Mouse (Mus musculus) right cerebral cortex, adult 2 months (tissue): ENCODE measurements around the gene Htr1f.
A peak's percentile ranks its signal among the peaks of the same experiment; 100 is the strongest.
"Not testable (repeated sequence)": the region's sequence is repeated elsewhere in the genome, so short reads cannot be mapped to it uniquely, and the experiment has no call there.

ENCODE experiments used
- DNase-seq, 2 experiments: peaks; one replicate each; pipeline ENCODE4 v3.0.0; 2021 to 2022; ENCODE audit warnings: low spot score in 2 of 2

Htr1f gene

DNA sequence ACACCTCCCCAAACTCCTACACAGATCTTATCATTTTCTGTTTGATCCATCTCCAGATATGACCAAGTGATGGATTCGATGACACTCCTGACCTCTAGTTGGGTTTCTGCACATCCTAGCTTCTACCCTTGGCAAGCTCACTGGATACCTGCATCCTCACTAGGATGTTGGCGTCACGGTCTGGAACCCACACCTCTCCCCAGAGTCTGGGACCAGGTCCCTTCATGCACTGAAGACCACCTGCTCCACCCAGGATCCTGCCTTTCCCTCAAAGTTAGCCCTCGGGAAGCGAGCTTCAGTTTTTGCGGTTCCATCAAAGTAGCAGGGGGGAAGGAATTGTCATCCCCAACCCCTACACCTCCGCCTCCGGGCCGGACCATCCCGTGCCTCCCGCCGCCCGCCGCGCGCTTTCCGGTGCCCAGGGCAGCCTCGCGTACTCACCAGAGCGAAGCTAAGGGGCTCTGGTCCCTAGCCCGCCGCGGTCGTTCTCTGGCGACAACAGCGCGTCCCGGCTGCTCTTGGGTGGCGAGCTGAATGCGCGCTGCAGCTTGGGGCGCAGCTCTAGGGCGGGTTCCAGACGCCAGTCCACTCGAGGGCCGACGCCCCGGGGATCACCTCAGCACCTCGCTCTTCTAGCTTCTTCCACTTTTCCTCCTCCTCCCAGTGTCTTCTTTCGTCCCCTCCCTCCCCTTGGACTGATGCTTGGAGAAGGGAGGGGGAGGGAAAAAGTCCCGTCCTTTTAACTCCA, at the start of gene Htr1f:
Gene Htr1f (minus strand): TSS at position 671 of the 748 bp plus-strand sequence.
- DNase-seq: no peak

DNA sequence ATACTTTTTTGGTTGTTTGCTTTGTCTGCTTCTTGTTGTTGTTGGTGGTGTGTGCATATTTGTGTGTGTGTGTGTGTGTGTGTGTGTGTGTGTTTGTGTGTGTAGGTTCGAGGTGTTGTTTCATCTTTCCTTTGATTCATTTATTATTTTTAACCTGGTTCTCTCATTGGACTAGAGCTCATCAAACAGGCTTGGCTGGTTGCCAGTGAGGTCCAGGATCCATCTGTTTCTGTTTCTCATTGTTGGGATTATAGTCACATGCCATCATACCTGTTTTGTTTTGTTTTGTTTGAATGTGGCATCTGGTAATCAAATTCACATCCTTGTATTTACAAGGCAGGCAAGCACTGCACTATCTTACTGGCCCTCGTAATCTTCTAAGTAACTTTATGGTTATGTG, 34.1 kb upstream of the Htr1f start:
- DNase-seq: no peak

DNA sequence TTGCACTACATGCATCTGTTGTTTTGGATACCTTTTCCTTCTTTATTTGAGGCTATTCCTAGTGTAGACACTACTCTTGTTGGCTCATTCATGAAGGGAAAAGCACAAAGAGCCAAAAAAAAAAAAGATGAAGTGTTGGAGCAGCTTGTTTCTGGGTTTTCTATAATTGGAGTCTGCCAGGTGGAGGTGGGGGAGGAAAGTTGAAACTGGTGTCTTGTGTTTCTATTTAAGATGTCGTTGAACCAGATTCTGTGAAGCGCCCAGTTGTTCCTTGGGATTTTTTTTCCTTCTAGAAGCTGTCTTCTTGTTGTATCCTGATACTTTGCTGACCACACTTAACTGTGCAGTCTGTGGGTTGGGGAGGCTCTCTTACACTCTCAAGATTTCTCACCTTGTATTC, 23.7 kb upstream of the Htr1f start:
- DNase-seq: peak; percentile 54 to 57

DNA sequence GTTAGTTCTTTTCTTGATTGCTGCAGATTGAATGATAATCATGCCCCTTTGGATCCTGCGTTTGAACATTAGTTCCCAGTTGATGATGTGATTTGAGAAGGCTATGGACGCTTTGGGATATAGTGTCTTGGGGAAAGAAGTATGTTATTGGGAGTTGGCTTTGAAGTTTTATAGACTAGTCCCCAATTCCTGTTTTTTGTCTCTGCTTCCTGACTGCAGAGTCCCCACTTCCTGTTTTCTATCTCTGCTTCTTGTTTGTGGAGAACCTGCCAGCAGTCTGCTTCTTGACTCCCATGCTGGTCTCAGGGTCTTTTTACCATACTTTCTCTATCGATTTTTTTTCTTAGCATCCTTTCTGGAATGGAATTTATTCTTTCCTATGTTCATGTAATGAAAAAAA, 22.2 kb upstream of the Htr1f start:
- no peak for DNase-seq

DNA sequence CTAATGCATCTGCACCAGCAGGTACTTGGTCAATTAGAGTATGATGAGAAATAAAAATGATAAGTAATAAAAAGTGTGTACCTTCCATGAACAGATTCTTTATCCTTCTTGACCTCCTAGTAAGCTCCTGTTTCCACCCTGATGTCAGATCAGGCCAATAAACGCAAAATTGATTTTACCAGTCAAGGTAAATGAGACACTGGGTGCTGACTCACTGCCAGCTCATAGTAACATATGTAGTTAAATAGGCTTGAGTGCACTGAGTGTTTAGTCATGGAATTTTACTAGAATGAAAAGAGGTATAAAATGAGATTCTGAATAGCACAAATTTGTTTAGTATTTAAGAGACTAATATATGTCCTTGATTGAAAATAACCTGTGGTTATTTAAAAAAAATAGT, 6.6 kb upstream of the Htr1f start:
- no peak for DNase-seq

DNA sequence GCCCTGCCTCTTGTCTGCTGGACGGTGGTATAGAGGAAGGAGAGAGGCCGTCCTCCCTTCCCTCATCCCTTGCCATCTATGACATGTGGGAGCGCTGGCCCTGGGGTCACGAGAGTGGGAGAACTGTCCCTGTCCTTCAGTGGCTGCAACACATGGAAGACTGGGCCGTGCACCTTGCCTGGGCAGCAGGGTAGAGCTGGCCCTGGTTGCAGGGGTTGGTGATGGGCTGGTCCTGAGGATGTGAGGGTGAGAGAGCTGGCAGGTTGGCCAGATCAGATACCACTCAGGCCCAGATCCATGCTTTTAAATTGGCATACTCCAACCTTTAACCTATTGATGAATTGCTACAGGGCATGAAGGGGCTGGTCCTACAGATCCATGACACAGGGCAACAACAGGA, 12.1 kb downstream of the Htr1f start:
- no peak for DNase-seq

DNA sequence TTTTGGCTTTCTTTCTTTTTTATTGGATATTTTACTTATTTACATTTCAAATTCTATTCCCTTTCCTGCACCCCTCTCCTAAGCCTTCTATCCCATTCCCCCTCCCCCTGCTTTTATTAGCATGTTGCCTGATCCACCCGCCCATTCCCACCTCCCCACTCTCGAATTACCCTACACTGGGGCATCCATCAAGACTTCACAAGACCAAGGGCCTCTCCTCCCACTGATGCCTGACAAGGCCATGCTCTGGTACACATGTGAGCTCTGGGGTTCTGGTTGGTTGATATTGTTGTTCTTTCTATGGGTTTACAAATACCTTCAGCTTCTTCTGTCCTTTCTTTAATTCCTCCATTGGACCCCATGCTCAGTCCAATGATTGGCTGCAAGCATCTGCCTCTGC, 22.2 kb downstream of the Htr1f start:
- DNase-seq: no peak

DNA sequence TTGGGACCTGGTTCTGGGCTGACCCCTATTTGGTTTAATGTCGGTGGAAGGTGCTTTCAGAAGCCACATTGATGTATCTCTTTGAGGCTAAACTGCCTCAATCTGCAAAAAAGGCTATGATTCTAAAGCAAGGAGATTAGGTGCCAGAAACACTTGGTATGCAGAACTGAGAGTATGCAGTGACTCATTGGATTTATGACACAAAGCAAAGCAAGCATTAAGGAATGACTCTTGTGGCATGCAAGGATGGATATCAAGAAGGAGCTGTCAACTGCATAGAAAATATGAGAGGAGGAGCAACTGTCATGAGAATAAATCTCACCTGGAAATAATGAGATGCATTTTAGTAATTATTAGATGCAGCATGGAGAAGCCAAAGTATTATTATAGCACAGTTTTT, 35.8 kb downstream of the Htr1f start:
- no peak for DNase-seq

DNA sequence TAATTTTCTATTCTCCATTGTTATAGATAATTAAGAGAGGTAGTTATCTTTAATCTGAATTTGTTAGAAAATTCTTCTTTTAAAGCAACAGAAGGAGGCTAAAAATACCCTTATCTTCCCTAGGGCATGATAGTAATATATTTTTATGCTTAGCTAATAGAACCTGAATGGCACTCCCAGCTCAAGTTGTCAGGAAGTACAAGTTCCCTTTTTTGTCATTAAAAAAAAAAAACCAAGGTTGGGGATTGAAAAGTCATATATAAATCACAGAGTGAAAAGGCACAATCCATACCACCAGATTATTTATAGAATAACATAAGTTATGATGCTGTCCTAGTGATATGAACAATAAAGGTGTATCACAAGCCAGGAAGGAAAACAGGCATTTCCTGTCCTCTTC, 39.4 kb downstream of the Htr1f start:
- DNase-seq: no peak

DNA sequence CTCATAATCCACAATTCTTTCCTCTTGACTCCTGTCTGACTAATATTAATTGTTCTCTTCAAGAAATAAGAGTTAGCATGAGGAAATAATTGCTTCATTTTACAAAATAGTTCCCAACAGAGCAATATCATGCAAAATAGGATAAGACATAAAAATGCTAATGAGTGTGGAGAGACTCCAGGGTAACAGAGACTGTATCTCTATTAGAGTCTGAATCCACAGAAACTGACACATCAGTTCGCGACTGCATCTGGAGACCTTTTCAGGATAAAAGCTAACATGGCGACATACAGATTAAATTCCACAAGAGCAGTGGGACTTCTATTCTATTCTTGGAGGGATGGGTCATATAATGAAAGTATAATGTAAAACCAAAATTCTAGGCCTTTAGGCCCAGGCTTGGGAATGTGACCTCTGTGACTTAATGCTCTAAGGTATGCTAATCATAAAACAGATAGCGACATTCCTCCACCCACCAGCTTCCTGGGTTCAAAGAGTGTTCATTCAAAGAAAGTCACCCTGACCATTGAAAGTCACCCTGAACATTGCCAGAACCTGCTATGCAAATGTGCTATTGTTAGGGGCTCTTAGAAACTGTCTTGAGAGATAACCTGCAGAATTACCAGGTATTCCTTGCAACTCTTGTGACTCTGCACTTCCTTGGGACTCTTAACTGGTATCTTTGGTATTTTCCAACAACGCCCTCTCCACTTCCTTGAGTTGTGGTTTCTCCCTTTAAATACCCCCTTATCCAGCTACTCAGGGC, 67.8 kb downstream of the Htr1f start:
- not testable (repeated sequence) for DNase-seq

DNA sequence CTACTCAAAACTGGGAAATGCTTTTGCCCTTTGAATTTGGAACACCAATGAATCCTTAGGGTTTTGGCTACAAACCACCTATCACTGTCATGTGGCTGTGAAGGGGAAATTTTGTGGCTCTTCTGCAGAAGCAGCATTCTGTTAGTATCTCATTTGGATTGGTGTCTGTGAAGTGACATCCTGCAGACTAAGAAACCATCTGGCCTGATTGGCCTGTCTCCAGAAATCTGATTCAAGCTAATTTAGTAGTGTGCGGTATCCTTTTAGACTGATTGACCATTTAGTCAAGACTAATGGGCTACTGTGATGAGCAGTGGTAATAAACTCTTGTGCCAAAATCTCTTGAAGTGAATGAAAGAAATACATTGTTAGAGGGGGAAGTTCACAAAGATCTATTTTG, 76.0 kb downstream of the Htr1f start:
- DNase-seq: peak; percentile 51 to 59

DNA sequence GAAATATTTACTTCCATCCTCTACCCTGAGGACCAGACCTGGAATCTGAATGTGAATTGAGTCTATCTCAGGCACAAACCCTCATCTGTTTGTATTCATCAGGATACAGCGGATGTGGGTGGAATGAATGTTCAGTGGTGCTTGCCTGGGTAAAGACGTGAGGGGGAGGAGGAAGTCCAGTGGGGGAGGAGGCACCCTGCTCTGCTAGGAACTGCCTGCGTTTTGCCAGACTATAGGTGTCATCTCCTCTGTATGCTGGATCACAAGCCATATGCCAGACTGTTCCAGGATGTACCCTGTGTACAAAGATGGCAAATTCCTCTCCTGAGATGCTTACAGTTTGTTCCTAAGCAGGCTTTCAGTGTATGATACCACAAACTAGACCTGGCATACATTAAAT, 83.3 kb downstream of the Htr1f start:
- peak; percentile 51 to 52 for DNase-seq

DNA sequence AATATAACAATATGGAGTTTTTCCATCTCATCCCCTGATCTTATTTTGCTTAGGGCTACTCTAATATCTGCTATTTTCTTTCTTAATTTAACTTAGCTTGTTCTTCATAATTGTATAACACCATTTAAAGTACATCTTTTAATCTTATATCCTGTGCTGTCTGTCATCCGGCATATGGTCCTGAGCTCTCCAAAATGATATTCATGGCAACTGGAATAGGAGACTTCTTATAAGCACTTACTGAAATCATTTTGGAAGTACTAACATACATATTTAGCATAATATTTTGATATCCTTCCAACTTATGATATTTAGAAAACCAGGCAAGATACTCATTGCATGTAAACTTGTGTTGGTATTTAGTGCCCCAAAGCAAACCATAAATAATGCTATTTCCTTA, 86.9 kb downstream of the Htr1f start:
- no peak for DNase-seq

DNA sequence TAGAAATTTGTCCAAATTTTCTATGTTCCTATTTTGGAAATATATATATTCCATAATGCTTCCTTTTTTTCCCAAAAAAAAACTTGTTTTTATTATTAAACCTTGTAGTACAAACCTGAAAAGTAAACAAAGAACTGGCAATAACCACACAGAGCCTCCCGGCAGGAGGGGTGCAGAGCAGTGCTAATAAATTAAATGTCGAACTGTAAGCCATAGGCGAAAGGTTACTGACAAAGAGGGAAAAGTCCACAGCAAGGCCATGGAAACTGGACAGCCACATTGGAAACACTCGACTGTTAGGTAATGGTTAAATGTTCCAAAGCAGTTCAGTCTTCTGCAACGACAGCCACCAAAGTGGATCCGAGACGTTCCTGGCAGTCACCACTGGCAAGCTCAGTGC, 87.5 kb downstream of the Htr1f start:
- DNase-seq: no peak

DNA sequence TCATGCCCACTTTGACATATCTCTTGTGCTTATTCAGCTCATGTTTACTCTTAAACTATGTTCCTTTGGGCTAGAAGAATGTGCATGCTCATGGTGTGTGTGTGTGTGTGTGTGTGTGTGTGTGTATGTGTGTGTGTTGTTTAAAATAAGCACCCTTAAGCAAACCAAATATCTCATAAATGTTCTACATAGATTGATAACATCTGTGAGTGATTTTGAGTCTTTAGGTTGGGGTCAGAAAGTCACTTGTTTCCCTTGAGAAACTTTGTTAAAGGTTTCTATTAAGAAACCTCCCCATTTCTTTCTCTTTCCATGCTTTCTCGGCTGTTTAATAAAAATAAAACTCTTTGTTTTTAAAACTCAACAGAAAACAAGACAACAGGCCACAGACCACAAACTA, 88.1 kb downstream of the Htr1f start:
- no peak for DNase-seq

DNA sequence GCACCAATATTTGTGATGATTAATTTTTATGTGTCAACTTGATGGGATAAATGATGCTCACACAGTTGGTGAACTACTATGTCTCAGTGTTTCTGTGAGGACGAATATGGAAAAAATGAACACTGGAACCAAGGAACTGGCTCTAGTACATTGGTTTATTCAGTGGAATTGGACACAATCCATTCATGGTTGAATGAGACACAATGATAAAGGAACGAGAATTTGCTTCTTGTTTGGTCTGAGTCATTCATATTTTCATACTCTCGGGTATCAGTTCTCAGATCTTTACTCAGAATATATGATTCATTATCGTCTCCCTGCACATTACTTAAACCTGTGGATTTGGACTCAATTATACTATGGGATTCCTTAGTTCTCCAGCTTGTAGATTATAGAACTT, 90.4 kb downstream of the Htr1f start:
- DNase-seq: no peak

DNA sequence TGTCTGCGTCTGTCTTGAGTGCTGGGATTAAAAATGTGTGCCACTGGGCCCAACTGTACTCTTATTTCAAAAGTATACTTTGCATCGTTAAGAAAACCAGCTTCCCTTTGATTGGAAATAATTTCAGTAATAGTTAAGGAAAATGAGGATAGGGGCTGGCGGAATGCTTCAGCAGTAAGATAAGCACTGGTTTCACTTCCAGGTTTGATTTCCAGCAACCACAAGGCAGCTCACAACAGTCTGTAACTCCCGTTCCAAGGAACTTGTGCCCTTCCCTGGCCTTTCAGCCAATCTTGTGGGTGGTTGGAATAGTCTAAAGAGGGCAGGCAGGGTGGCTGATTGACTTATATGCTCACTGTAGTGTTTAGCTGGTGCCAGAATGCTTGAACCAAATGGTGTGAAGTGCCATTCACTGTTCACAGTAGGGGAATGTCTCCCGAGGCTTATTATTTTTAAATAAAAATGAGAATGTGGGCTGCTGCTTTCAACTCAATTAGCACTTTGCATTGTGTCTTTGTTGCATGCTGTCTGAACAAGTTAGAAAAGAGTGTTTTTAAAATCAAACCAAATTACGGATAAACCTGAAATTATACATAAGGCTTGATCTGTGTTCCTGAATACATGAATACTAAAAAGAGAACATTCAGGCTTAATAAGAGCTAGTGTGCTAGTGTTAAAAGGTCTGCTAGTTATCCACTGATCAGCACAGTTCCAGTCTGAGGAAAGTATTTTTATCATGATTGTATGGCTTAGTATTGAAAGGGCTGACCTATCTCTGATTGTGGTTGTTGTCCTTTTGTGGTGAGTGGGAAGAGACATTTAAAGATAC, 103.4 kb downstream of the Htr1f start:
- DNase-seq: no peak

DNA sequence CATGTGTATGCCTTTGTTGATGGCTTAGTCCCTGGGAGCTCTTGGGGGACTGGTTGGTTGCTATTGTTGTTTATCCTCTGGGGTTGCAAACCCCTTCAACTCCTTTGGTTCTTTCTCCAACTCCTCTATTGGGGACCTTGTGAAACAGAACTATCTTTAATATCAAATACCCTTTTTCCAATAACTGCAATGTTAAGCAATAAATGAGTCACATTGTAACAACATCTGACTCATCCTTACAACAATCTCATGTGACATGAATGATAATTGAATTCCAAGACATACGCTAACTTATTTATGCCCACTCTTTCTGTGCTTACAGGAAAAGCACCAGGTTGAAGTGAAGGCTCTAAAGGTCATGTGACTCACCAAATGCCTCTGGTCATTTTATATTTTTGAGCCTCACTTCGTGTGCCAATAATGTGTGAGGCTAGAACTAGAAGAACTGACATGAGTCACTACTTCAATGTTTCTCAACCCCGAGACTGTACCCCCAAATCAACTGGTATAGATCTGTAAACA, 116.3 kb downstream of the Htr1f start:
- no peak for DNase-seq

DNA sequence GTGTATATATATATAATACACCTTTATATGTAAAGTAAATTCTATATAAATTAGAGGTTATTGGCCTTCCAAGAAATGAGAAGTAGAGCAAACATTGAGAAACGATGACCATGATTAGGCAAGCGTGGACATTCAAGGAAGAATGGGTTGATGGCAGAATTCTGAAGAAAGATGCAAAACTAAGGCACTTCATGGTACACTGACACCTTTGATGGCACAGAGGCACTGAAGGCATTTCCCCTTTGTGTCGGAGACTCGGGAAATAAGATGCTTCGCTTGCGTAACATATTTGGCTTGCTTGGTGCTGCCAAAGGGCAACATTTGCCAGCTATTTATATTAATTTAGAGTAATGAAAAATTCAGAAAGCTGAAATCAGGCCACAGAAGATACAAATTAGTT, 118.1 kb downstream of the Htr1f start:
- DNase-seq: no peak

DNA sequence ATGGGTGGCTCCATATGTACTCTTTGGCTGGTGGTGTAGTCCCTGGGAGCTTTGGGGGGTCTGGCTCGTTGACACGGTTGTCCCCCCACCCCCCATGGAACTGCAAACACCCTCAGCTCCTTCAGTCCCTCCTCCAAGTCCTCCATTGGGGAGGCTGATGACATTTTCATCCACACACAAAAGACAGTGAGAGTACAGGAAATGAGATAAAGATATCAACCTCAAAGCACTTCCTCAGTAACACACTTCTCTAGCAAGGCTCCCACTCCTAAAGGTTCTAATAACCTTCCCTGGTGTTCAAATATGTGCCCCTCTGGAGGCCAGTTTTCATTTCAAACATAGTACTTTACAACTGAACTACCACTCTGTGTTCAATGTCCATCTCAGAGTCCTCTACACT, 118.6 kb downstream of the Htr1f start:
- DNase-seq: no peak

DNA sequence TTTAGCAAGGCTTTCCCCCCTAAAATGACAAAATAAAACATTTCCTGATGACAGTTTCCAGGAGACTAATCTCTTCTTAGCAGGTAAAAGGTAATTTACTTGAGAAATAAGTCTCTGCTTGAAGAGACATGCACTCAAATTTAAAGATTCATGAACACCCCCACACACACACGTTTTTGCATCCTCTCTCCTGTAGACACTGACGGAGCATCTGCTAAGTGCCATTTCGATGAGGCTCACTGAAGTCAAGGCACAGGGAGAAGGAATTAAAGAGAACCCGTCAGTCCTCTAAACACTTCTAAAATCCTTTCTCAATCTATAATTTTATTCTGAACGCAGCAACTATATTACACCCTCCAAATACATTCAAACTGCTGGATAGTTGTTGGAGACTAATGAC, 131.0 kb downstream of the Htr1f start:
- DNase-seq: peak in 1 of 2 experiments; percentile 12
